Mouse (Mus musculus): ENCODE results near the gene Psmc4. TPM values are rescaled to one million over a fixed set of nuclear protein-coding genes. Genes with fewer than 3 reads are reported as not detected.

The Psmc4 gene
- total RNA-seq (2021), result 100 to 1,000 TPM; 104 to 107 TPM
- long read RNA-seq, experiment 1, transcript Psmc4-201 (11 exons, 1,440 nt), result major isoform, 135 of 146 reads
- long read RNA-seq, experiment 1, partial matches to known transcripts, result 8 of 146 reads
- long read RNA-seq, experiment 1, other reads (novel, unspliced or antisense), result 3 of 146 reads
- long read RNA-seq, experiment 2, transcript Psmc4-201 (11 exons, 1,440 nt), result major isoform, 150 of 166 reads
- long read RNA-seq, experiment 2, partial matches to known transcripts, result 10 of 166 reads
- long read RNA-seq, experiment 2, other reads (novel, unspliced or antisense), result 6 of 166 reads

GRCm38 (mm10) chr7:28049476-28050409, at the start of gene Psmc4:
Gene Psmc4, minus strand, starts transcription at chr7:28050101.
- DNase-seq, result peak; percentile 98
- intact Hi-C loops (cut with DNase I; ENCODE audit: low total_unique reads), result loop anchor here (10.0 kb wide), 1 partner anchor 95 kb away; no protein-coding TSS in a partner anchor

- DNase-seq, result no peak
- intact Hi-C loops (cut with DNase I; ENCODE audit: low total_unique reads), result no loop called here
Observed at GRCm38 (mm10) chr7:28099101-28099500, 49.2 kb upstream of the Psmc4 start.

- DNase-seq, result no peak
- intact Hi-C loops (cut with DNase I; ENCODE audit: low total_unique reads), result no loop called here
Observed at GRCm38 (mm10) chr7:28093541-28093940, 43.6 kb upstream of the Psmc4 start.

- no peak for DNase-seq
- intact Hi-C loops (cut with DNase I; ENCODE audit: low total_unique reads), result no loop called here
Observed at GRCm38 (mm10) chr7:28086236-28086635, 36.3 kb upstream of the Psmc4 start.

GRCm38 (mm10) chr7:28084215-28084614, 34.3 kb upstream of the Psmc4 start:
- no peak for DNase-seq
- intact Hi-C loops (cut with DNase I; ENCODE audit: low total_unique reads), result no loop called here

- intact Hi-C loops (cut with DNase I; ENCODE audit: low total_unique reads), result no loop called here
- no peak for DNase-seq
Observed at GRCm38 (mm10) chr7:28070531-28071298, 20.8 kb upstream of the Psmc4 start, which contains the start of gene Fcgbp. Gene Fcgbp, plus strand, starts transcription at chr7:28071236.

- no peak for DNase-seq
- intact Hi-C loops (cut with DNase I; ENCODE audit: low total_unique reads), result loop anchor here (10.0 kb wide), 1 partner anchor 55 kb away; the partner anchor contains the start of gene 9530053A07Rik
Observed at GRCm38 (mm10) chr7:28069546-28070172, 19.8 kb upstream of the Psmc4 start.

GRCm38 (mm10) chr7:28068661-28069060, 18.8 kb upstream of the Psmc4 start:
- DNase-seq, result no peak

GRCm38 (mm10) chr7:28059972-28060371, 10.1 kb upstream of the Psmc4 start:
- DNase-seq, result no peak
- intact Hi-C loops (cut with DNase I; ENCODE audit: low total_unique reads), result loop anchor here (10.0 kb wide), 2 partner anchors 65 to 85 kb away; partner anchors contain the start of gene 9530053A07Rik

More at GRCm38 (mm10) chr7:28068661-28069060, 18.8 kb upstream of the Psmc4 start:
- intact Hi-C loops (cut with DNase I; ENCODE audit: low total_unique reads), result loop anchor here (10.0 kb wide), 1 partner anchor 56 kb away; the partner anchor contains the start of gene 9530053A07Rik

- intact Hi-C loops (cut with DNase I; ENCODE audit: low total_unique reads), result loop anchor here (10.0 kb wide), 1 partner anchor 92 kb away; no protein-coding TSS in a partner anchor
- DNase-seq, result no peak
Observed at GRCm38 (mm10) chr7:28053046-28053930, 3.4 kb upstream of the Psmc4 start.

- intact Hi-C loops (cut with DNase I; ENCODE audit: low total_unique reads), result loop anchor here (10.0 kb wide), 1 partner anchor 94 kb away; no protein-coding TSS in a partner anchor
Observed at GRCm38 (mm10) chr7:28050584-28050983, 683 bp upstream of the Psmc4 start.

GRCm38 (mm10) chr7:28044524-28044923, 5.4 kb downstream of the Psmc4 start:
- intact Hi-C loops (cut with DNase I; ENCODE audit: low total_unique reads), result no loop called here

More at GRCm38 (mm10) chr7:28050584-28050983, 683 bp upstream of the Psmc4 start:
- DNase-seq, result no peak

GRCm38 (mm10) chr7:28014445-28014810, 35.5 kb downstream of the Psmc4 start:
- no peak for DNase-seq
- intact Hi-C loops (cut with DNase I; ENCODE audit: low total_unique reads), result no loop called here

More at GRCm38 (mm10) chr7:28044524-28044923, 5.4 kb downstream of the Psmc4 start:
- DNase-seq, result no peak

GRCm38 (mm10) chr7:28013549-28014444, 36.1 kb downstream of the Psmc4 start, which contains the start of gene Zfp850:
Gene Zfp850, minus strand, starts transcription at chr7:28014115.
- DNase-seq, result peak; percentile 72
- intact Hi-C loops (cut with DNase I; ENCODE audit: low total_unique reads), result no loop called here

- no peak for DNase-seq
- intact Hi-C loops (cut with DNase I; ENCODE audit: low total_unique reads), result no loop called here
Observed at GRCm38 (mm10) chr7:28010271-28010670, 39.6 kb downstream of the Psmc4 start.

All from gastrocnemius, postnatal 14 days (tissue).